Mouse (Mus musculus): ENCODE measurements around the gene Cad. TPM values are rescaled to one million over a fixed set of nuclear protein-coding genes. Genes with fewer than 3 reads are reported as not detected.

The Cad gene
- polyA plus RNA-seq, 1 experiment from 2014 or later: 33.7 TPM

GRCm38 (mm10) chr5:31094100-31094798, 39.7 kb downstream of the Cad start:
- ATAC-seq (ENCODE audit: low FRiP score, low read depth): no peak
- 3% methylated on average over 29 of the region's 29 CpGs for WGBS
- Histone ChIP-seq H3K4me3 (peak overlapping the region; percentile 23), H3K4me1 (peaks cover 34% of the 10 kb centered on the region), H3K4me2 (replicated peaks) (peak overlapping the region; percentile 79), H3K27me3 (peaks cover 100% of the 10 kb centered on the region), H3K36me3 (no peaks in the 10 kb centered on the region), H3K9me3 (no peaks in the 10 kb centered on the region), H3K27ac (no peak overlapping the region), H3K9ac (no peak overlapping the region)

- WGBS: under 1% methylated on average over 59 of the region's 59 CpGs
- no peaks in the 10 kb centered on the region for H3K9me3 ChIP-seq
- H3K27me3 ChIP-seq: peaks cover 96% of the 10 kb centered on the region
- no peak overlapping the region for H3K27ac ChIP-seq
- peaks cover 34% of the 10 kb centered on the region for H3K4me1 ChIP-seq
- H3K36me3 ChIP-seq: no peaks in the 10 kb centered on the region
- H3K9ac ChIP-seq: 0 out of 2 replicates have a peak overlapping the region, but pooled peaks have one; percentile 13
- peak overlapping the region; percentile 79 for H3K4me2 ChIP-seq (replicated peaks)
- H3K4me3 ChIP-seq: peak overlapping the region; percentile 23
- ATAC-seq (ENCODE audit: low FRiP score, low read depth): no peak
These were observed 40.5 kb downstream of the Cad start for GRCm38 (mm10) chr5:31094799-31095691.

GRCm38 (mm10) chr5:31095711-31096480, 41.3 kb downstream of the Cad start:
- Histone ChIP-seq H3K4me2 (replicated peaks) (peak overlapping the region; percentile 79), H3K27me3 (peaks cover 90% of the 10 kb centered on the region), H3K4me3 (peak overlapping the region; percentile 23), H3K4me1 (peaks cover 34% of the 10 kb centered on the region), H3K9me3 (no peaks in the 10 kb centered on the region), H3K27ac (no peak overlapping the region), H3K9ac (no peak overlapping the region), H3K36me3 (no peaks in the 10 kb centered on the region)
- 25% methylated on average over 11 of the region's 11 CpGs for WGBS
- no peak for ATAC-seq (ENCODE audit: low FRiP score, low read depth)

DNA sequence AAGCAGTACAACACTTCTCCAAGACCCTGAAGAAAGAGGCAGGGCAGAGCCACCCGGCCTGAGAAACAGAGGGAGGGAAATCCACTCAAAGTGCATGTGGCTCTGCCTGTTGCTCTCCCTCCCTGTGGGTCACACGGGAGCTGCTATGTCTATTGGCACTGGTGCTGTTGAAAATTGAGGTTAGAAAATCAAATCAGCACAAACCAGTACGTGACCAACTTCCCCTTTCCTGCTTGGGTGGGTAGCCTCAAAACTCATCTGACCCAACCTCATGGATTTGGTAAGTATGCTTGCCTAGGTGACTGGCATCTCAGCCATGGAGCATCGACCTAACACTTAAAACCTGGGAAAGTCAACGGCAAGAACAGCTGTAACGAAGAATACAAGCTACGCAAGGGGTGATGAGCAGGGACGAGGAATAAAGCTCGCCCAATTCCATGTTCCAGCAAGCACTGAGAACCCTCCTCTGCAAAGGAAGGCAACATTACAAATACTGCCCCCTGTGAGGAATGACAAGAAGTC, 51.3 kb downstream of the Cad start, which contains the start of gene Dnajc5g:
Dnajc5g (plus strand) TSS at position 472 of the 522 bp plus-strand sequence.
- WGBS: 86% methylated on average over 9 of the region's 9 CpGs
- Histone ChIP-seq H3K36me3 (no peaks in the 10 kb centered on the region), H3K27ac (no peak within 1 kb of the TSS), H3K9ac (no peak within 1 kb of the TSS), H3K4me2 (replicated peaks) (no peak within 1 kb of the TSS), H3K9me3 (no peaks in the 10 kb centered on the region), H3K27me3 (peaks cover 10% of the 10 kb centered on the region; the same call in 1 of the 2 replicates), H3K4me3 (no peak within 1 kb of the TSS), H3K4me1 (no peaks in the 10 kb centered on the region)
- ATAC-seq (ENCODE audit: low FRiP score, low read depth): no peak

- ATAC-seq (ENCODE audit: low FRiP score, low read depth): no peak
- no peaks in the 10 kb centered on the region for H3K36me3 ChIP-seq
- H3K4me1 ChIP-seq: no peaks in the 10 kb centered on the region
- H3K4me2 ChIP-seq (replicated peaks): no peak within 1 kb of the TSS
- 88% methylated on average over 18 of the region's 18 CpGs for WGBS
- no peak within 1 kb of the TSS for H3K4me3 ChIP-seq
- H3K9ac ChIP-seq: no peak within 1 kb of the TSS
- peaks cover 17% of the 10 kb centered on the region; the same call in 1 of the 2 replicates for H3K27me3 ChIP-seq
- no peaks in the 10 kb centered on the region for H3K9me3 ChIP-seq
- no peak within 1 kb of the TSS for H3K27ac ChIP-seq
These were observed 53.5 kb downstream of the Cad start, which contains the start of gene Slc30a3 for GRCm38 (mm10) chr5:31108000-31108490. Slc30a3 (minus strand) TSS chr5:31108237.

- ATAC-seq (ENCODE audit: low FRiP score, low read depth): no peak
- no peak overlapping the region for H3K4me2 ChIP-seq (replicated peaks)
- peaks cover 12% of the 10 kb centered on the region; the same call in 1 of the 2 replicates for H3K27me3 ChIP-seq
- no peaks in the 10 kb centered on the region for H3K4me1 ChIP-seq
- no peak overlapping the region for H3K4me3 ChIP-seq
- WGBS: 33% methylated on average over 7 of the region's 7 CpGs
- H3K9ac ChIP-seq: no peak overlapping the region
- no peaks in the 10 kb centered on the region for H3K36me3 ChIP-seq
- H3K9me3 ChIP-seq: peaks cover 6% of the 10 kb centered on the region; the same call in 1 of the 2 replicates
- no peak overlapping the region for H3K27ac ChIP-seq
These were observed 56.2 kb downstream of the Cad start for GRCm38 (mm10) chr5:31110781-31111180.

DNA sequence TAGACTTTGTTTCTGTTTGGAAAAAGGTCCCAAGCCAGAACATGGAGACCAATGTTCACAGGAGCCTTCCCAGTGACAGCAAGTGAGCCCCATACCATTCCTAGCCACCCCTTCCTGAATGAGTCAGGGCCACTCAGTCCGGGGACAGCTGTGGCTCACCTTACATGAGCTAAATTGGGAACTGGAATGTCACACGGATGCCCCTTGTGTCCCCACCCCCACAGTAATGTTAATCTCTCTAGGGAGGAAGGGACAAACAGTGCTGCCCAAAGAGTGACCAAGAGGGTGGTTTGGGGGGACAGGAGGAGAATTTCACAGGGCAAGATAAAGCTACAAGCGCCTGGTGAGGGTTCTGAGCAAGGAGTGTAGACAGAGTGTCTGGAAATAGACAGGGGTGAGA, 61.8 kb downstream of the Cad start, which contains the start of gene Trim54:
Trim54 (plus strand) TSS at position 359 of the 400 bp plus-strand sequence.
- Histone ChIP-seq H3K4me2 (replicated peaks) (no peak within 1 kb of the TSS), H3K4me3 (no peak within 1 kb of the TSS), H3K9ac (0 out of 2 replicates have a peak within 1 kb of the TSS, but pooled peaks have one; percentile 19), H3K27me3 (peaks cover 21% of the 10 kb centered on the region; the same call in 1 of the 2 replicates), H3K4me1 (no peaks in the 10 kb centered on the region), H3K36me3 (no peaks in the 10 kb centered on the region), H3K9me3 (peaks cover 6% of the 10 kb centered on the region; the same call in 1 of the 2 replicates), H3K27ac (no peak within 1 kb of the TSS)
- 33% methylated on average over 3 of the region's 3 CpGs for WGBS
- no peak for ATAC-seq (ENCODE audit: low FRiP score, low read depth)

DNA sequence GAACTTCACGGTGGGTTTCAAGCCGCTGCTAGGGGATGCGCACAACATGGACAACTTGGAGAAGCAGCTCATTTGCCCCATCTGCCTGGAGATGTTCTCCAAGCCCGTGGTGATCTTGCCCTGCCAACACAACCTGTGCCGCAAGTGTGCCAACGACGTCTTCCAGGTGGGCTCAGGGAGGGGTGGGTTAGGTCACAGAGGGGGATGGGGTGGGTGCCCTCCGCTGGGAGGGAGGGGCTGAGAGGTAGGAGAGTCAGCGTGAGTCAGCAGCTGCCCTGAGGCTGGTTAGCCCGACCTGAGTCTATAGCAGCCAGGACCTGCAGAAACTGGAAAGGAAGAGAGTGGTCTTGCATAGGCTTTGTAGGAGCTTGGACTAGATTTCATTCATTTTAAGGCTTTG, 62.3 kb downstream of the Cad start:
- no peak overlapping the region for H3K4me2 ChIP-seq (replicated peaks)
- peaks cover 6% of the 10 kb centered on the region; the same call in 1 of the 2 replicates for H3K9me3 ChIP-seq
- H3K27me3 ChIP-seq: peaks cover 17% of the 10 kb centered on the region; the same call in 1 of the 2 replicates
- H3K27ac ChIP-seq: no peak overlapping the region
- no peak overlapping the region for H3K4me3 ChIP-seq
- H3K4me1 ChIP-seq: no peaks in the 10 kb centered on the region
- 0 out of 2 replicates have a peak overlapping the region, but pooled peaks have one; percentile 19 for H3K9ac ChIP-seq
- WGBS: 24% methylated on average over 10 of the region's 10 CpGs
- no peak for ATAC-seq (ENCODE audit: low FRiP score, low read depth)
- H3K36me3 ChIP-seq: no peaks in the 10 kb centered on the region

DNA sequence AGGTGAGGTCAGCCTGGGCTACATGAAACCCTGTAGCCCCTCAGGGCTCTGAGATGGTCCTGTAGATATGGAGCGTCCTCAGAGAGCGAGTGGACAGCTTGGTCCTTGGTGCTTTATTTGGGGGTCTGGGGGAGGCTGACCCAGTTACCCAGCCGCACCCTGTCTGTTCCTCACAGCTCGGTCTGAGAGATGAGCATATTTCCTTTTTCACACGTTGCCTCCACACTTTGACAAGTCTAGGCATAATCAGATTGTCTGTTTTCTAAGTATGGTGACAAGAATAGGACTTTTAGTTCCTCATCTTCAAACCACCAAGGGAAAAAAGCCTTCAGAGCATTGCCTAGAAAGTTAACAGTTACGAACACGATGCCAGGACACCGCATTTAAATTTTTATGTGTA, 66.5 kb downstream of the Cad start:
- H3K4me2 ChIP-seq (replicated peaks): no peak overlapping the region
- ATAC-seq (ENCODE audit: low FRiP score, low read depth): no peak
- WGBS: 80% methylated on average over 8 of the region's 8 CpGs
- no peaks in the 10 kb centered on the region for H3K36me3 ChIP-seq
- H3K9me3 ChIP-seq: no peaks in the 10 kb centered on the region
- H3K4me1 ChIP-seq: no peaks in the 10 kb centered on the region
- no peak overlapping the region for H3K4me3 ChIP-seq
- H3K27me3 ChIP-seq: peaks cover 12% of the 10 kb centered on the region
- no peak overlapping the region for H3K9ac ChIP-seq
- H3K27ac ChIP-seq: no peak overlapping the region

DNA sequence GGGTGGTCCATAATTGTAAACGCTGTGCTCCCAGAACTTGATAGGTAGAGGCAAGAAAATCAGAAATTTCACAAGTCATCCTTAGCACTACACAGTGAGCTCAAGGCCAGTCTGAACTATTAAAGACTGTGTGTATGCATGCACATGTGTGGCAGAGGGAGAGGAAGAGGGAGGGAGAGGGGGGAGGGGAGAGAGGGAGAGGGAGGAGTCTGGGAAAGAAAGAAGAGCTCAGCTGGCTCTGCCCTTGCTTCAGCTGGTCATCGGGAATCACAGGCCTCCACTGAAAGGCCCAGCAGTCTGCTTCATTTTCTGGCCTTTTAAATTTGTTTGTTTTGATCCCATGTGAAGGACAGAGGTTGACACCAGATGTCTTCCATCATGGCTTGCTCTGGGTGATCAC, 68.9 kb downstream of the Cad start:
- WGBS: 48% methylated on average over 2 of the region's 2 CpGs

DNA sequence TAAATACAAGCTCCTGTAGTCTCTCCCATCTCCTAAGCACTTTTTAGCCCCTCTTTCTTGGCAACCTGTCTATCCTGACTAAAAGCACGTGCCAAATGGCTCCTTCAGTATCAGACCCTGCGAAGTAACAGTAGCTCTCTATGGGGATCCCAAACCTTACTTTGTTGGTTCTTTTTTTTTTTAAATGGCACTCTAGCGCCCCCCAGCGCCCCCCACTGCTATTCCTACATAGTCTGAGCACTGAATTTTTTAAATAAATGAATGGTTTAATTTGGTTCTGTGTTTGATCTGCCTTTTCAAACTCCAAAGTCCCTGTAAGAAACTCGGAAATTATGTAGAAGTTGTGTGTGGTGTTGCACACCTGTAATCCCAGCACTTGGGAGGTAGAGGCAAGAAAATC, 71.5 kb downstream of the Cad start:
- Histone ChIP-seq H3K9me3 (no peaks in the 10 kb centered on the region), H3K27me3 (peaks cover 9% of the 10 kb centered on the region), H3K4me2 (replicated peaks) (no peak overlapping the region), H3K4me1 (no peaks in the 10 kb centered on the region), H3K36me3 (no peaks in the 10 kb centered on the region), H3K4me3 (no peak overlapping the region), H3K27ac (no peak overlapping the region), H3K9ac (no peak overlapping the region)
- no peak for ATAC-seq (ENCODE audit: low FRiP score, low read depth)
- 36% methylated on average over 5 of the region's 5 CpGs for WGBS

More for the DNA sequence above, 68.9 kb downstream of the Cad start:
- Histone ChIP-seq H3K9me3 (no peaks in the 10 kb centered on the region), H3K4me2 (replicated peaks) (no peak overlapping the region), H3K27me3 (no peaks in the 10 kb centered on the region; the same call in 1 of the 2 replicates), H3K27ac (no peak overlapping the region), H3K36me3 (no peaks in the 10 kb centered on the region), H3K9ac (no peak overlapping the region), H3K4me3 (no peak overlapping the region), H3K4me1 (no peaks in the 10 kb centered on the region)
- ATAC-seq (ENCODE audit: low FRiP score, low read depth): no peak

Data from limb, embryonic 13.5 days (tissue).